Mouse (Mus musculus) embryonic facial prominence, embryonic 13.5 days (tissue): ENCODE data around the gene Gm15217. TPM values are rescaled to one million over a fixed set of nuclear protein-coding genes. Genes with fewer than 3 reads are reported as not detected.

Source experiments
- polyA plus RNA-seq: library from polyadenylated mRNA; unstranded; fragments of >200 nt; fragmentation: Nextera tagmentation; extraction: Ambion mirVana; gene quantifications from 2 replicates; pipeline ENCODE4 v1.2.1, GENCODE M21; 2015

The Gm15217 gene
- polyA plus RNA-seq, 1 experiment from 2014 or later, result 0.65 TPM

Other genes starting within 250 kb of the Gm15217 start
- gene Bmp4, start 11.3 kb downstream of the Gm15217 start, polyA plus RNA-seq, result 74.9 and 82.5 TPM in 2 replicates